Mouse (Mus musculus) layer of hippocampus, adult 2 months (tissue): ENCODE results near the gene Ucp3. TPM values are rescaled to one million over a fixed set of nuclear protein-coding genes. Genes with fewer than 3 reads are reported as not detected.

Experiments used
- DNase-seq, 2 experiments: peaks; one replicate each; pipeline ENCODE4 v3.0.0; 2022; ENCODE audit warnings: low spot score in 2 of 2
- H3K27ac ChIP-seq: fragments of 200-600 bp; 2 replicates; pipeline ENCODE4 v1.8.1; 2022
- H3K4me3 ChIP-seq: fragments of 200-600 bp; 2 replicates; pipeline ENCODE4 v1.8.1; 2022; ENCODE audit warnings: mild to moderate bottlenecking
- CTCF ChIP-seq: fragments of 200-600 bp; conservative IDR thresholded peaks from 2 replicates; pipeline ENCODE4 v1.8.1; 2022; ENCODE audit warnings: antibody characterized with exemption, mild to moderate bottlenecking, moderate library complexity
- long read RNA-seq, 2 experiments: library from polyadenylated mRNA; stranded (forward); transcript quantifications; one replicate each; pipeline ENCODE4 v2.0.0; 2021; ENCODE audit warnings: borderline mapping rate in 2 of 2
- total RNA-seq, 2 experiments: library from RNA; stranded (reverse); gene quantifications; 2 replicates each; pipeline ENCODE4 v1.2.3; 2021

The Ucp3 gene
- 1 to 10 TPM; 3.0 to 3.6 TPM for total RNA-seq
- long read RNA-seq, experiment 1, partial matches to known transcripts = 0 of 1 reads
- long read RNA-seq, experiment 1, other reads (novel, unspliced or antisense) = 0 of 1 reads
- long read RNA-seq, experiment 2, partial matches to known transcripts = 1 of 1 reads
- long read RNA-seq, experiment 2, other reads (novel, unspliced or antisense) = 0 of 1 reads

DNA sequence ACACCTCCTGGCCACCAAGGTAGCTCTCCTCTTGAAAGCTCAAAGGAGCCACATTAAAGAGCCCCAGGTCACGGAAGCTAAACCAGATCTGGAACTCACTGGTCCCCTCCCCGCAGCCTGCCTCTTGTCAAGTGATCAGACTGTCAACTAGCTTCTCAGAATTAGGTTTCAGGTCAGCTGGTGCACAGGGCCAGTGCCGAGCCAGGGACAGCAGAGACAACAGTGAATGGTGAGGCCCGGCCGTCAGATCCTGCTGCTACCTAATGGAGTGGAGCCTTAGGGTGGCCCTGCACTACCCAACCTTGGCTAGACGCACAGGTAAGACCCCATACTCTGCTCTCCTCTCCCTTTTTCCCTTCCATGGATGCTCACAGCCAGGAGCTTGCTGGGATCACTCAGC lies at the start of gene Ucp3:
Gene Ucp3 (plus strand): TSS at position 214 of the 400 bp plus-strand sequence.
- Histone ChIP-seq H3K27ac (peak within 1 kb of the TSS; percentile 46; the same call in 1 of the 2 replicates), H3K4me3 (0 out of 2 replicates have a peak within 1 kb of the TSS, but pooled peaks have one; percentile 5)
- no peak for TF ChIP-seq CTCF
- no peak for DNase-seq

GRCm38 (mm10) chr7:100425795-100426194 lies 47.0 kb upstream of the Ucp3 start:
- Histone ChIP-seq H3K4me3 (no peak overlapping the region), H3K27ac (no peak overlapping the region)
- no peak for TF ChIP-seq CTCF
- no peak for DNase-seq

DNA sequence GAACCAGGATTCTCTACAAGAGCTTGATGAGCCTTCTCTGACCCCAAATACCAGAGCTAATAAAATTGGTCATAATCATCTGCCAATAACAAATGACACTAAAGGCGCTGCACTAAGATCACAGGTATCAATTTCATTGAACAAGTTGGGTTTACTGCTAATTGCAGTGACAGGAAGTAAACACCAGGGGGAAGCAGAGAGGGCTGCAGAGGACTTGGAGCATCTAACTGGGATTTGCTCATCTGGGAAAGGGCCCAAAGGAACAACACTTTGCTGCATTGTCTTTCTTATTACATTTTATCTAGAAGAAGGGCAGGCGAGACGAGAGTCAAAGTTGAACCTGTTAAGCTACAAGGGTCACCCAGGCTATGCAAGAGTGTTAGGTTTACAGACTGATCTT lies 43.7 kb upstream of the Ucp3 start:
- Histone ChIP-seq H3K4me3 (no peak overlapping the region), H3K27ac (peak overlapping the region; percentile 59; the same call in 1 of the 2 replicates)
- TF ChIP-seq CTCF = peak; percentile 100; the same call in 1 of the 2 replicates
- peak; percentile 26 to 60 for DNase-seq

- DNase-seq = no peak
- no peak overlapping the region for H3K4me3 ChIP-seq
- TF ChIP-seq CTCF = no peak
- peak overlapping the region; percentile 59 for H3K27ac ChIP-seq
These were observed 42.9 kb upstream of the Ucp3 start for GRCm38 (mm10) chr7:100429911-100430310.

GRCm38 (mm10) chr7:100431103-100431502 lies 41.7 kb upstream of the Ucp3 start:
- TF ChIP-seq CTCF = no peak
- no peak for DNase-seq
- Histone ChIP-seq H3K4me3 (no peak overlapping the region), H3K27ac (peak overlapping the region; percentile 59)

GRCm38 (mm10) chr7:100433295-100433694 lies 39.5 kb upstream of the Ucp3 start:
- TF ChIP-seq CTCF = no peak
- Histone ChIP-seq H3K27ac (no peak overlapping the region), H3K4me3 (no peak overlapping the region)
- no peak for DNase-seq

GRCm38 (mm10) chr7:100443728-100444127 lies 29.1 kb upstream of the Ucp3 start:
- TF ChIP-seq CTCF = no peak
- no peak overlapping the region for H3K4me3 ChIP-seq
- H3K27ac ChIP-seq = no peak overlapping the region
- no peak for DNase-seq

DNA sequence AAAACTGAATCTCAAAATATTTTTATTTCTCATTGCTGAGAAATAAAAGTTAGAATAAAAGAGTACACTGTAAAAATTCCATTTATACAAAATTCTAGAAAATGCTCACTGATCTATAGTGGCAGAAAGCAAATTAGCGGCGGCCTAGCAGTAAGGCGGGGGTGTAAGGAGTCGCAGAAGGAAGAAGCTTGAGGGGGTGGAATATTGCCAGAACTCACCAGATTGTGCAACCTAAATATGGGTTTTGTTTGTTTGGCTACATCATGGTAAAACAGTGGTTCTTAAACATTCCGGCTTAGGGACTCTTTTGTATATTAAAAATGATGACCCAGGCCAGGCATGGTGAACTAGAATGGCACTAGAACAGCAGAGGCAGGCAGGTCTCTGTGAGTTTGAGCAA lies 26.5 kb upstream of the Ucp3 start:
- DNase-seq = no peak
- H3K4me3 ChIP-seq = no peak overlapping the region
- TF ChIP-seq CTCF = no peak
- H3K27ac ChIP-seq = no peak overlapping the region

- H3K4me3 ChIP-seq = no peak overlapping the region
- no peak for DNase-seq
- H3K27ac ChIP-seq = no peak overlapping the region
- TF ChIP-seq CTCF = no peak
These were observed 24.3 kb upstream of the Ucp3 start for GRCm38 (mm10) chr7:100448530-100448929.

- H3K27ac ChIP-seq = no peak overlapping the region
- TF ChIP-seq CTCF = no peak
- DNase-seq = no peak
- no peak overlapping the region for H3K4me3 ChIP-seq
These were observed 23.8 kb upstream of the Ucp3 start for GRCm38 (mm10) chr7:100448985-100449384.

DNA sequence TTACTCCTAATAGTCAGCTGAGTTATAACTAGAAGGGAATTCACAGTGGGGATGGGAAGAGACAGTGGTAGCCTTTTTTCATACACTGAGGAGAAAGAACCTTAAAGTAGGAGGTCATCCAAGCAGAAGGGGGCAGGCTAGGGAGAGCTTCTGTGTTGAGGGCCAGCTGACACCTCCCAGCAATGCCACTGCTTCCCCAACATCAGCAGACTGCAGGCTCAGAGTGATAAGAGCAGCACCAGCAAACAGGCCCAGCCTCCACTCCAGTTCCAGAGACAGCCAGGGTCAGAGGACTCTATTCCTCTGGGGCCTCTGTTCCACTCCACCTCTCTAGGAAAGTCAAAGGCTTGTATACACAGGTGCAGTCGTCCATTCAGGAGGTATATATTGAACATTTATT lies 14.6 kb upstream of the Ucp3 start:
- no peak overlapping the region for H3K4me3 ChIP-seq
- no peak overlapping the region for H3K27ac ChIP-seq
- TF ChIP-seq CTCF = no peak
- DNase-seq = no peak

- H3K4me3 ChIP-seq = no peak overlapping the region
- DNase-seq = no peak
- no peak for TF ChIP-seq CTCF
- no peak overlapping the region for H3K27ac ChIP-seq
These were observed 12.9 kb upstream of the Ucp3 start for GRCm38 (mm10) chr7:100459862-100460261.

DNA sequence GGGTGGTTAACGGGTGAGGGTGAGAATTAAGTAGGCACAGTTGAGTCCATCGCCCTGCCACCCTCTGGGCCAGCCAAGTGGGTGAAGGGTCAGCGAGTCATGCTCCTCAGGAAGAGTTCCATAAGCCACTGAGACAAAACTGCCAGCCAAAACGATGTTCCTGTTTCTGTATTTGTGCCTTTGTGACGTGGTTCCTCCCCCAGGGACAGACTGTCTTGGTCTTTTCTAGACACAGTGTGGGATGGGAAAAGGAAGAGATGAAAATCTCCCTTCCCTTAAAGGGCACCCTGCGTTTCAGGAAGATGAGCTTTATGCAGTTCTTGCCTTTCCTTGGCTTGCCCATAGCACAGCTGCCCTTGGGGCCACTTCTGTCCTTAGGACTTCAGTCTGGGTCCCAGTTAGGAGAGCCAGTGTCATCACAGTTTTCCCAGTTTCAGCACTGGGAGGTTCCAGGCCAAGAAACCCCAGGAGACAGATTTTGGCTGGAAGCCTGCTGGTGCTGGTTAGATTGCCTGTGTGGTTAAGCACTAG lies 11.1 kb upstream of the Ucp3 start:
- TF ChIP-seq CTCF = no peak
- DNase-seq = peak; percentile 29 to 61
- H3K4me3 ChIP-seq = no peak overlapping the region
- H3K27ac ChIP-seq = peak overlapping the region; percentile 82

DNA sequence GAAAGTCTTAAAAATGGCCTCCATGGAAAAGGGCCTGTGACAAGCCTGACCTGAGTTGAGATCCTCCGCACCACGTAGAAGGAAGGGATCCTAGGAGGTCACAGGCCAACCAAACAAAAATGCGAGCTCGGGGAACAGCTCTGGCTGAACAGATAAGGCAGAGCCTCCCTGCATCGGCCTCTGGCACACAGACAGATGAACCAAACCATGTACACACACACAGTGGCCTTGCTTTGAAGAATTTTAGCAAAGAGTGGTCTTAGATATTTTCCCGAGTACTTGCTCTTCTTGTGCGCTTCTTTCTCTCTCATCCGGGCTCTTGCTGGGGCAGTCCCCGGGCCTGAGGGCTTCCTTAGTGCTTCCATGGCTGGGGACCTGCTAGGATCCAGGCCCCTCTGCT lies 9.6 kb upstream of the Ucp3 start:
- DNase-seq = no peak
- H3K4me3 ChIP-seq = no peak overlapping the region
- TF ChIP-seq CTCF = no peak
- H3K27ac ChIP-seq = no peak overlapping the region

DNA sequence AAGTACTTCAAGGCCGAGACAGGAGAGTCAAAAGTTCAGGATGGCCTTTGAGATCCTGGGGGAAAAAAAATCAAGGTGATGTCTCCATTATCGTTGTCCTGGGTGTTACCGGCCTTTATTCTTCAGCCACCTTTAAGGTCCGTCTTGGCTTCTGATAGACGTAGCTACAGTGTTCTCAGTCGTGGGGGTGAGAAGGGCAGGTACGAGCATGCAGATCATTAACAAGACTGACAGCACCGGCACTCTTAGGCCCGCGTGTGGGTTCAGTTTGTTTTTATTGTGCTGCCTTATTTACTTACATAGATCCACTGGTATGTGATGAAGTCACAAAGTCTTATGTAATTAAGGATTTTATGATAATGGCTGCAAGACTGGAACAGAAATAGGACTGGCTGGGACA lies 9.0 kb upstream of the Ucp3 start:
- no peak overlapping the region for H3K27ac ChIP-seq
- no peak for DNase-seq
- TF ChIP-seq CTCF = no peak
- H3K4me3 ChIP-seq = no peak overlapping the region
